Mouse (Mus musculus) thymus, adult 2 months (tissue): Measurements from ENCODE around the gene Ccnj. TPM values are rescaled to one million over a fixed set of nuclear protein-coding genes. Genes with fewer than 3 reads are reported as not detected.

Experiments used
- DNase-seq: peaks from one replicate; pipeline ENCODE4 v3.0.0; 2021
- H3K27ac ChIP-seq: fragments of 200-500 bp; 2 replicates; pipeline ENCODE4 v1.5.1; 2012; ENCODE audit warnings: low read length, control low read depth; ENCODE audit not compliant: control insufficient read depth, insufficient read depth
- H3K27me3 ChIP-seq: fragments of 200-500 bp; 2 replicates; pipeline ENCODE4 v1.6.1; 2012; ENCODE audit warnings: mild to moderate bottlenecking, low read length, moderate library complexity, mixed read lengths; ENCODE audit not compliant: control insufficient read depth, insufficient read depth
- H3K36me3 ChIP-seq: fragments of 200-500 bp; 2 replicates; pipeline ENCODE4 v1.6.1; 2012; ENCODE audit warnings: mild to moderate bottlenecking, low read length, moderate library complexity; ENCODE audit not compliant: control insufficient read depth, insufficient read depth
- H3K4me1 ChIP-seq: fragments of 200-500 bp; replicated peaks from 2 replicates; pipeline ENCODE4 v1.6.1; 2012; ENCODE audit warnings: low read length; ENCODE audit not compliant: control insufficient read depth, insufficient read depth
- H3K4me3 ChIP-seq: fragments of 200-500 bp; 2 replicates; pipeline ENCODE4 v1.5.1; 2012; ENCODE audit warnings: mild to moderate bottlenecking, low read length, control low read depth, moderate library complexity; ENCODE audit not compliant: control insufficient read depth, insufficient read depth
- CTCF ChIP-seq: fragments of 200-500 bp; IDR thresholded peaks from 2 replicates; pipeline ENCODE4 v1.5.1; 2012; ENCODE audit warnings: mild to moderate bottlenecking, control low read depth, low read length, moderate library complexity, borderline replicate concordance; ENCODE audit not compliant: control insufficient read depth, poor library complexity, insufficient read depth; ENCODE audit errors: extremely low read depth
- POLR2A ChIP-seq: fragments of 200-500 bp; IDR thresholded peaks from 2 replicates; pipeline ENCODE4 v1.6.1; 2012; ENCODE audit warnings: mild to moderate bottlenecking, low read length, control low read depth, moderate library complexity; ENCODE audit not compliant: control insufficient read depth, poor library complexity, insufficient read depth; ENCODE audit errors: extremely low read depth
- WGBS: fragments of 180-500 bp; shearing (Covaris S2); methylation state at CpG from one replicate; pipeline ENCODE4 v1.1.7; 2018; 5-methylcytosine and 5-hydroxymethylcytosine counted together
- polyA plus RNA-seq: library from polyadenylated mRNA; depleted of rRNA; stranded (reverse); fragments of >200 nt; gene quantifications from 2 replicates; pipeline ENCODE4 v1.2.3, GENCODE M21; 2012

Ccnj gene
- polyA plus RNA-seq, 1 experiment, result 17.6 TPM

DNA sequence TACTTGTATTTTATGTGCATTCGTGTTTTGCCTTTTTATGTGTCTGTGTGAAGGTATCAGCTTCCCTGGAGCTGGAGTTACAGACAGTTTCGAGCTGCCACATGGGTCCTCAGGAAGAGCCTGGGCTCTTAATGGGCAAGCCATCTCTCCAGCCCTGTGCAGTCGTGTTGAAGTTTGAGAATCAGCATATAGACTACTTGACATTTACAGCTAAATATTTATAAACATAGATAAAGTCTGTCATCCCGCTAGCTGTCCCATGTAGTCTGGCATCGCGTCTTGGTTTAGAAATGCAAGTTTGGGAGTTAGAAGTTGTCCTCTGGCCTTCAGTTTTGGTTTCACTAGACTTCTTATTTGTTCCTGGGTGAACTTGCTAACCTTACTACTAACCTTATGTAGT, 10.0 kb downstream of the Ccnj start:
- peaks cover 62% of the 10 kb centered on the region for H3K36me3 ChIP-seq
- WGBS, result 95% methylated on average over 6 of the region's 6 CpGs

DNA sequence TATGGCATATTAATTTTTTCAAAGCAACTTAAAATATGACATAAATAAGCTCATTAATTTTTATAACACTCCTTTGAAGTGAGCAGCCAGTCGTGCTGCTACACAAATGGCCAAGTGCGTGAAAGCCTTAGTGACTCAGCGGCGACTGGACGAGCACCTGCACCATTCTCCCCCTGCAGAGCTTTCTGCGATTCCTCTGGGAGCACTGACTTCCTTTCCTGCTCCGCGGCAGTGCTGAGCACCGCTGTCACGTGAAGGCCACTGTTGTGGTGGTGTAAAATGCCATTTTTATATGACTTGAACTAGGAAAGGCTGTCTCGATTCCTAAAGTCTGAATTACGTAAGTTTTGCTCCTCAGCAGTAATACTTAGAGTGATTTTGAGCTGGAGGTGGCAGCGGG, 10.5 kb downstream of the Ccnj start:
- peaks cover 67% of the 10 kb centered on the region for H3K36me3 ChIP-seq
- no peak overlapping the region for H3K4me3 ChIP-seq
- WGBS, result 95% methylated on average over 13 of the region's 13 CpGs
- no peak overlapping the region for H3K27ac ChIP-seq
- no peak for DNase-seq
- H3K27me3 ChIP-seq, result no peaks in the 10 kb centered on the region
- H3K4me1 ChIP-seq, result no peaks in the 10 kb centered on the region
- no peak for TF ChIP-seq POLR2A

More for the DNA sequence above, 10.0 kb downstream of the Ccnj start:
- no peak for DNase-seq
- Histone ChIP-seq H3K27me3 (no peaks in the 10 kb centered on the region), H3K4me1 (no peaks in the 10 kb centered on the region), H3K27ac (no peak overlapping the region), H3K4me3 (no peak overlapping the region)
- TF ChIP-seq CTCF (no peak), POLR2A (no peak)

DNA sequence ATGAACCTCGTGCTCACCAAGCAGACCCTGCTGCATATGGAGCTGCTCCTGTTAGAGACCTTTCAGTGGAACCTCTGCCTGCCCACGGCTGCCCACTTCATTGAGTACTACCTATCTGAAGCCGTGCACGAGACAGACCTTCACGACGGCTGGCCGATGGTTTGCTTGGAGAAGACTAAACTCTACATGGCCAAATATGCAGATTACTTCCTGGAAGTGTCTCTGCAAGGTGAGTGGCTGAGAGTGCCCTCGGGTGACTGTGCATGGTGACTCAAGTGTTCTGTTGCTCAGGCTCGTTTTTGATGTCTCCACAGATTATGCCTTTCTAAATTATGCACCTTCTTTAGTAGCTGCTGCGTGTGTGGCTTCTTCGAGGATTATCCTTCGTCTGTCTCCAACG, 13.7 kb downstream of the Ccnj start:
- H3K4me1 ChIP-seq, result no peaks in the 10 kb centered on the region
- 93% methylated on average over 13 of the region's 13 CpGs for WGBS
- H3K27me3 ChIP-seq, result no peaks in the 10 kb centered on the region
- no peak overlapping the region for H3K27ac ChIP-seq
- H3K4me3 ChIP-seq, result no peak overlapping the region
- peaks cover 54% of the 10 kb centered on the region for H3K36me3 ChIP-seq
- TF ChIP-seq CTCF, result no peak
- TF ChIP-seq POLR2A, result no peak
- no peak for DNase-seq

DNA sequence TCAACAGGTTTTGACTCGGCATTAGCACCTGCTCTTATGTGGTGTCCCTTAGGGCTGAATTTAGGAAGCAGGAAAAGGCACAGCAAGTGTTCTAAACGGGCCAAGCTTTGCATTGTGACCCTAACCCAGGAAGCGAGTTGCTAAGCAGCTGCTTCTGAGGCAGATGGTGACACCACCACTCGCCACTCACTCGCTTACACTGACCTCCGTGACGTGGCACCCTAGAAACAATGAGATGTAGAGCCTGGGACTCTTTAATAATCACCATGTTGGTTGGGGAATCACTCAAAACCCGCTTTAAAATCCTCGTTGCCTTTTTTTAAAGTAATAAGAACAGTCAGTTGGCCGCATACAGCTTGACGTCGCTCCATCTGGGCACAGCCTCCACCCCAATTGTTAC, 18.3 kb downstream of the Ccnj start:
- Histone ChIP-seq H3K27me3 (no peaks in the 10 kb centered on the region), H3K36me3 (peaks cover 33% of the 10 kb centered on the region), H3K27ac (no peak overlapping the region), H3K4me3 (no peak overlapping the region), H3K4me1 (no peaks in the 10 kb centered on the region)
- TF ChIP-seq CTCF, result no peak
- no peak for TF ChIP-seq POLR2A
- no peak for DNase-seq
- 91% methylated on average over 12 of the region's 12 CpGs for WGBS

DNA sequence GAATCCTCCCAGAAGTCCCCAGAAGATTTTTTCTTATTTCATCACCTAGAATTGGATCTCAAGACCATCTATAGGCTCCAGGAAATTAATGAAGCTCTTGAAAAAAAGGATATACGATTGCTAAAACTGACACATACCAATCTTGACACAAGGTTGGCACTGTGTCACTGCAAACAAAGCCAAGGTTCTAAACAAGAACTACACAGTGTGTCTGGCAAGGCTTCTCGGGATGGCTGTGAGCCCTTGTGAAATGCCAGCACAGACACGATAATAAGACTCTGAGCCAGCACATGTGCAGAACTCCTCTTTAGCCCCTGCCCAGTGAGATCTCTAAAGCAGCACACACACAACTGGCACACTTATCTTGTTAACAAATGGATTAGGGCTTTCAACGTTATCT, 28.5 kb downstream of the Ccnj start:
- no peaks in the 10 kb centered on the region for H3K36me3 ChIP-seq
- 87% methylated on average over 4 of the region's 4 CpGs for WGBS
- H3K27ac ChIP-seq, result no peak overlapping the region
- no peaks in the 10 kb centered on the region for H3K27me3 ChIP-seq
- H3K4me1 ChIP-seq, result no peaks in the 10 kb centered on the region
- TF ChIP-seq POLR2A, result no peak
- TF ChIP-seq CTCF, result no peak
- no peak overlapping the region for H3K4me3 ChIP-seq
- DNase-seq, result no peak

DNA sequence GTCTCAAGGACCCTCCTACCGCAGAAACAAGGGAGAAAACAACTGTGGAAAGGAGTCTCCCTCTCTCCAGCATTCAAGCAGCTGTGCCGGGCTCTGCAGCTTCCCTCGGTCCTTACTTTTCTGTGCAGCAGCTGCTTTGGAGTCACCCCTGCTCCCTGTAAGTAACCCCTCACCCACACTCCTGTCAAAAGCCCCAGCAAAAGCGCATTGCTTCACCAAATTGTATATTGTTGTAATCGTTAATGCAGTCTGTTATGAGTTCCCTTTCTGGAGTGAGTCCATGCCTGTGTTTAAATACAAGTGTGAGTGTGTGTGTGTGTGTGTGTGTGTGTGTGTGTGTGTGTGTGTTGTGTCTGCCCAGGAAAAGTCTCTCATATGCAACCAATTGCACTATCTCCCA, 37.2 kb downstream of the Ccnj start:
- H3K27me3 ChIP-seq, result no peaks in the 10 kb centered on the region
- 75% methylated on average over 5 of the region's 5 CpGs for WGBS
- H3K4me1 ChIP-seq, result peaks cover 4% of the 10 kb centered on the region
- H3K4me3 ChIP-seq, result no peak overlapping the region
- no peaks in the 10 kb centered on the region for H3K36me3 ChIP-seq
- no peak for DNase-seq
- TF ChIP-seq POLR2A (no peak), CTCF (no peak)
- no peak overlapping the region for H3K27ac ChIP-seq

DNA sequence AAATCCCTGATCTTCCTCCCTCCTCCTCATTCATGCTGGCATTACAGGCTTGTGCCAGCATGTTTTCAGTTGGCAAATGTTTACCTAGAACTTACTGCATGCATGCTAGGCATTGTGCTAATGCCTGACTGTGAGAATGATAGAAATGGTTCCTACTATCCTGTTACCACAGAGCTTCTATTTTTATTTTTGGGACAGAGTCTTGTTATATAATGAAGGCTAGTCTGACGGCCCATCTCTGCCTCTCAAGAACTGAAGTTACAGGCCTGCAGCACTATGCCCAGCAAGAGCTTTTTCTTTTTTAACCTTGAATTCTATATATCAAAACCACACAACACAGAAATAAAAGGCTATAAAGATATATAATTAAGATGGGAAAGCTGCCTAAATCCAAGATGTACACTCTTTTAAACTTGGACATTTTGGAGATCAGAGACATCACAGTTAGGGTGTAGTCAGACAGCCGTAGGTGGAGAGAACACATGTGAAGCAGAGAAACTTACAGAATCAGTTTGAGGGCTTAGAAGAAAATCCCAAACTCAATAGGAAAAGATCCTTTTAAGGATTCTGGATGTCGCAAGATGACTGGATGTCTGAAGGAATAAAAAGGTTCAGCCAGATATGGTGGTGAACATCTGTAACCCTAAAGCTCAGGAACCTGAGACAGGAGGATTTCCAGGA, 38.5 kb downstream of the Ccnj start:
- no peak overlapping the region for H3K4me3 ChIP-seq
- WGBS, result 95% methylated on average over 3 of the region's 3 CpGs
- H3K36me3 ChIP-seq, result no peaks in the 10 kb centered on the region
- H3K27me3 ChIP-seq, result no peaks in the 10 kb centered on the region
- no peak overlapping the region for H3K27ac ChIP-seq
- no peak for TF ChIP-seq CTCF
- TF ChIP-seq POLR2A, result no peak
- DNase-seq, result no peak
- H3K4me1 ChIP-seq, result peaks cover 7% of the 10 kb centered on the region
